Mouse (Mus musculus) mesoderm, embryonic 11.5 days (tissue): Measurements from ENCODE around the gene Zbtb40.

Source experiments
- DNase-seq: peaks from one replicate; pipeline ENCODE4 v3.0.0-alpha.2; 2012; ENCODE audit warnings: low read depth, low spot score

Zbtb40 gene

DNA sequence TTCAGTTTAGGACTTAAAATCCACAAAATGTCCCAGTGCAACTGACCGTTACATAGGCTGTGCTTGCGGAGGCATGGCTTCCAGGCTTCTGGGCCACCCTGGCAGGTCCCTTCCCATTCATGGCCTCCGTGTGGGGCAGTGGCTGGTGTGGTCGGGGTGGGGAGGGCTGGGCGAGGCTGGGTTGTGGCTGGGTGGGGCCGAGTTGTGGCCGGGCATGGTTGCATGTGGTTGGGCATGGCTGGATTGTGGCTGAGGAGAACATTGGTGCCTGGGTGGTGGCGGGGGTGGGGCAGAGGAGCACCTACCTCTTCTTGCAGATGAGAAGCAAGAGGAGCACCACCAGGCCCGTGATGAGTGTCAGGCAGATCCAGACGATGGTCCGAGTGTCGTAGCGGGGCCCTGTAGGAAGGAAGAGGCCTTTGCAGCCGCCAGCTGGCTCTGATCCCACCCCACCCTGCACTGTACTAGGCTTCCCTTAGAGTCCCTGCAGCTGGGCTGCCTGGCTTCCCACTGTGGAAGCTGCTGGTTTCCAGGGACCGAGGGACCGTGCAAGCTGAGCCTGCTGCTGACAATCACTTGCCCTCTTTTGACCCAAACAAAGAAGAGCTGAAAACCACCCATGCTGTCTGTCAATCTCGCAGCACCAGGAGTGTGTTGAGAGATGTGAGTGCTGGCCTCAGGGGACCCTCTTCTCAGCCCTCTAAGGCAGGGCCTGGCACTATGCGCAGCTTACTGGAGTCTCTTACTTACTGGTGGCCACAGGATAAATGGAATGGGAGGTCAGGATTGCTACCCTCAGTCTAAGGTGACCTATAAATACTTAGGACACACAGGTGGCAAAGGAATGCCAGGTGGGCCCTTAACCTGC is 113.6 kb downstream of the Zbtb40 start:
- no peak for DNase-seq

DNA sequence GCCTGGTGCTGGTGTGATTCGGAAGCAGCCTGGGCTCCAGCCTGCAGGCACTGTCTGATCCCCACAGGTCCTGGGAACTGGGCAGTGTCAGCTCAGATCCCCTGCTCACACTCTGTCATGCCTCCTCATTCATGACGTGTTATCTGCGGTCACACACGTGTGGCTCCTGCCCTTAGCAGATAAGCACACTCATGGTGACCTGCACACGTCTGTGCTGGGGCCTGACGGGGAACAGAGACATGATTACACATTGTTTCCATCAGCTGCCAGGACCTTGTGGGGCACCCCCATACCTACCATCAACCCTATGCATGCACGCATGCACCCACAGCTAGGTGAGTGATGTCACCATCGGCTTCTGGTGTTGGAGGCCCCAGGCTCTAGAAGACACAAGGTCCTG is 118.1 kb downstream of the Zbtb40 start:
- no peak for DNase-seq
